Mouse (Mus musculus): ENCODE data around the gene Mrtfb. TPM values are rescaled to one million over a fixed set of nuclear protein-coding genes. Genes with fewer than 3 reads are reported as not detected.
A peak's percentile ranks its signal among the peaks of the same experiment; 100 is the strongest.

Mrtfb gene
- polyA plus RNA-seq, 2 experiments from 2014 or later, result 11.9 to 14.2 TPM

GRCm38 (mm10) chr16:13443764-13444163 is 187.5 kb downstream of the Mrtfb start:
- ATAC-seq, result no peak

- no peak for ATAC-seq
Measured at GRCm38 (mm10) chr16:13445461-13445860, 189.2 kb downstream of the Mrtfb start.

GRCm38 (mm10) chr16:13446488-13446887 is 190.2 kb downstream of the Mrtfb start:
- no peak for ATAC-seq

- ATAC-seq, result no peak
Measured at GRCm38 (mm10) chr16:13446971-13447283, 190.6 kb downstream of the Mrtfb start.

- ATAC-seq, result peak; percentile 14
Measured at GRCm38 (mm10) chr16:13447284-13448050, 191.2 kb downstream of the Mrtfb start.

GRCm38 (mm10) chr16:13448051-13448705 is 191.9 kb downstream of the Mrtfb start:
- peak; percentile 40 for ATAC-seq

- no peak for ATAC-seq
Measured at GRCm38 (mm10) chr16:13448706-13449090, 192.4 kb downstream of the Mrtfb start.

GRCm38 (mm10) chr16:13449491-13449890 is 193.2 kb downstream of the Mrtfb start:
- ATAC-seq, result no peak

- ATAC-seq, result no peak
Measured at GRCm38 (mm10) chr16:13450831-13451230, 194.6 kb downstream of the Mrtfb start.

GRCm38 (mm10) chr16:13451991-13452390 is 195.7 kb downstream of the Mrtfb start:
- ATAC-seq, result no peak

- ATAC-seq, result no peak
Measured at GRCm38 (mm10) chr16:13452661-13453060, 196.4 kb downstream of the Mrtfb start.

- ATAC-seq, result no peak
Measured at GRCm38 (mm10) chr16:13454026-13454600, 197.8 kb downstream of the Mrtfb start.

- no peak for ATAC-seq
Measured at GRCm38 (mm10) chr16:13455560-13455959, 199.3 kb downstream of the Mrtfb start.

- no peak for ATAC-seq
Measured at GRCm38 (mm10) chr16:13458556-13458955, 202.3 kb downstream of the Mrtfb start.

GRCm38 (mm10) chr16:13460071-13460470 is 203.8 kb downstream of the Mrtfb start:
- no peak for ATAC-seq

GRCm38 (mm10) chr16:13460777-13461408 is 204.6 kb downstream of the Mrtfb start:
- ATAC-seq, result no peak

- ATAC-seq, result no peak
Measured at GRCm38 (mm10) chr16:13464662-13465061, 208.4 kb downstream of the Mrtfb start.

Other genes with a start within 250 kb of the Mrtfb start
- gene Ercc4, start 146.8 kb upstream of the Mrtfb start, polyA plus RNA-seq (2017; shearing (Covaris generic)), result 10 to 100 TPM; 18.3 to 19.9 TPM

Measured in activated CD4-positive, CD25-positive, alpha-beta regulatory T cell, adult 4 months (primary cell).